Mouse (Mus musculus) mature B cell (primary cell): ENCODE results near the gene Dgcr2.

Experiments
- in situ Hi-C: fragments of 300-500 bp; cut with MboI; formaldehyde crosslinking; loops from 2 replicates; pipeline ENCODE4 v1.14.3; 2019

Dgcr2 gene

GRCm38 (mm10) chr16:17807192-17808009, 91.0 kb downstream of the Dgcr2 start:
- in situ Hi-C loops, result no loop called here

- in situ Hi-C loops, result no loop called here
Observed at GRCm38 (mm10) chr16:17806581-17807191, 91.7 kb downstream of the Dgcr2 start.

- in situ Hi-C loops, result no loop called here
Observed at GRCm38 (mm10) chr16:17804982-17805381, 93.4 kb downstream of the Dgcr2 start.

GRCm38 (mm10) chr16:17804449-17804912, 93.9 kb downstream of the Dgcr2 start:
- in situ Hi-C loops, result no loop called here

GRCm38 (mm10) chr16:17803675-17804448, 94.5 kb downstream of the Dgcr2 start:
- in situ Hi-C loops, result no loop called here

- in situ Hi-C loops, result no loop called here
Observed at GRCm38 (mm10) chr16:17802839-17803674, 95.3 kb downstream of the Dgcr2 start.

- in situ Hi-C loops, result no loop called here
Observed at GRCm38 (mm10) chr16:17802456-17802838, 95.9 kb downstream of the Dgcr2 start.

- in situ Hi-C loops, result no loop called here
Observed at GRCm38 (mm10) chr16:17801777-17802455, 96.4 kb downstream of the Dgcr2 start.

GRCm38 (mm10) chr16:17799584-17799983, 98.8 kb downstream of the Dgcr2 start:
- in situ Hi-C loops, result no loop called here

GRCm38 (mm10) chr16:17798321-17799180, 99.8 kb downstream of the Dgcr2 start:
- in situ Hi-C loops, result no loop called here

GRCm38 (mm10) chr16:17797812-17798311, 100.5 kb downstream of the Dgcr2 start:
- in situ Hi-C loops, result no loop called here

GRCm38 (mm10) chr16:17796971-17797811, 101.2 kb downstream of the Dgcr2 start, which contains the start of gene Scarf2:
Scarf2 (plus strand) TSS chr16:17797282.
- in situ Hi-C loops, result no loop called here

GRCm38 (mm10) chr16:17796519-17796918, 101.8 kb downstream of the Dgcr2 start:
- in situ Hi-C loops, result no loop called here

GRCm38 (mm10) chr16:17795643-17796042, 102.7 kb downstream of the Dgcr2 start:
- in situ Hi-C loops, result no loop called here

- in situ Hi-C loops, result no loop called here
Observed at GRCm38 (mm10) chr16:17794047-17794446, 104.3 kb downstream of the Dgcr2 start.

GRCm38 (mm10) chr16:17792728-17793127, 105.6 kb downstream of the Dgcr2 start:
- in situ Hi-C loops, result no loop called here
